Mouse (Mus musculus): ENCODE data around the gene Gm20696. TPM values are rescaled to one million over a fixed set of nuclear protein-coding genes. Genes with fewer than 3 reads are reported as not detected.

Gene Gm20696
- total and polyA plus RNA-seq, 3 experiments = 0.59 TPM; not detected in 2

- Histone ChIP-seq H3K9me3 (replicated peaks; ENCODE audit: low read length) (peaks cover 4% of the 10 kb centered on the region), H3K4me1 (ENCODE audit: control insufficient read depth in 1 of 2, insufficient read depth in 2 of 2) (peaks cover 19 to 42% of the 10 kb centered on the region in 2 experiments), H3K79me2 (replicated peaks; ENCODE audit: control insufficient read depth, extremely low read depth, insufficient read depth, poor library complexity, severe bottlenecking) (no peaks in the 10 kb centered on the region), H3K27me3 (replicated peaks) (no peaks in the 10 kb centered on the region), H3K36me3 (replicated peaks in 1 of 2; ENCODE audit: control insufficient read depth in 1 of 2, insufficient read depth in 1 of 2, low read length in 1 of 2) (no peaks in the 10 kb centered on the region), H3K4me3 (replicated peaks in 1 of 3; ENCODE audit: low read depth in 2 of 3, low read length in 2 of 3, poor library complexity in 1 of 3) (no peak overlapping the region), H3K4me2 (ENCODE audit: insufficient read depth, low read depth, poor library complexity, severe bottlenecking) (no peak overlapping the region), H3K9ac (ENCODE audit: insufficient read depth, low read depth) (no peak overlapping the region), H3K27ac (ENCODE audit: insufficient read depth, low read depth) (no peak overlapping the region)
- no peak for DNase-seq (ENCODE audit: extremely low read depth)
- in situ Hi-C loops (cut with MboI; ENCODE audit: low pct_ligation_motif_present, low pct_unique_long_range_greater_than_20kb, low sequenced_read_pairs) (loop anchor here (5.0 to 10.0 kb wide), 3 partner anchors 48 to 190 kb away; no protein-coding TSS in a partner anchor), dilution Hi-C loops (cut with MboI; ENCODE audit: extremely low pct_ligation_motif_present, extremely low pct_unique_long_range_greater_than_20kb, low sequenced_read_pairs) (no loop called here)
- TF ChIP-seq MYC (IDR thresholded peaks at IDR 0.05; ENCODE audit: low read depth, low read length) (no peak), USF1 (IDR thresholded peaks at IDR 0.05; ENCODE audit: low read depth, low read length) (no peak), IRF4 (IDR thresholded peaks at IDR 0.05; ENCODE audit: low read depth, low read length) (peak; percentile 45; the same call in 1 of the 2 replicates), ZMIZ1 (IDR thresholded peaks at IDR 0.05; ENCODE audit: low read depth, low read length) (no peak), CHD1 (IDR thresholded peaks at IDR 0.05; ENCODE audit: low read depth, low read length) (no peak), EP300 (IDR thresholded peaks at IDR 0.05; ENCODE audit: low read length) (no peak), NRF1 (IDR thresholded peaks at IDR 0.05; ENCODE audit: low read depth, low read length) (no peak), CHD2 (IDR thresholded peaks at IDR 0.05; ENCODE audit: low read length) (no peak), TBP (conservative IDR thresholded peaks at IDR 0.05; ENCODE audit: low read depth, low read length) (no peak), ZC3H11A (IDR thresholded peaks at IDR 0.05; ENCODE audit: low read depth, low read length) (0 out of 2 replicates have a peak, but pooled peaks have one; percentile 9), ZKSCAN1 (IDR thresholded peaks at IDR 0.05; ENCODE audit: borderline replicate concordance, low read depth, low read length) (no peak), MAX (IDR thresholded peaks at IDR 0.05; ENCODE audit: low read length) (0 out of 2 replicates have a peak, but pooled peaks have one; percentile 9), SMC3 (IDR thresholded peaks at IDR 0.05; ENCODE audit: low read depth, low read length) (peak; percentile 73), MEF2A (IDR thresholded peaks at IDR 0.05; ENCODE audit: borderline replicate concordance, low read depth, low read length) (peak; percentile 39; the same call in 1 of the 2 replicates), MAFK (IDR thresholded peaks at IDR 0.05; ENCODE audit: insufficient replicate concordance, low read length) (no peak), POLR2A (IDR thresholded peaks at IDR 0.05; ENCODE audit: low read depth, low read length) (no peak), E2F4 (IDR thresholded peaks at IDR 0.05; ENCODE audit: insufficient replicate concordance, low read depth, low read length) (no peak), PAX5 (IDR thresholded peaks at IDR 0.05; ENCODE audit: low read length) (no peak), JUND (conservative IDR thresholded peaks at IDR 0.05; ENCODE audit: low read depth, low read length) (no peak), POLR2AphosphoS2 (IDR thresholded peaks at IDR 0.05; ENCODE audit: low read depth, low read length) (no peak), MXI1 (IDR thresholded peaks at IDR 0.05; ENCODE audit: low read depth, low read length) (no peak), JUN (IDR thresholded peaks at IDR 0.05; ENCODE audit: insufficient read depth, low read depth, low read length) (no peak), GABPA (IDR thresholded peaks at IDR 0.05; ENCODE audit: insufficient replicate concordance, low read depth, low read length) (no peak), HCFC1 (IDR thresholded peaks at IDR 0.05; ENCODE audit: low read depth, low read length) (no peak; the same call in 1 of the 2 replicates), BHLHE40 (IDR thresholded peaks at IDR 0.05; ENCODE audit: low read depth, low read length) (0 out of 2 replicates have a peak, but pooled peaks have one; percentile 14), UBTF (IDR thresholded peaks at IDR 0.05; ENCODE audit: low read depth, low read length) (no peak), CTCF (conservative IDR thresholded peaks at IDR 0.05 in 1 of 2, IDR thresholded peaks at IDR 0.05 in 1 of 2; ENCODE audit: low read depth in 2 of 2, low read length in 2 of 2) (peak in 1 of 2 experiments; percentile 71; a peak in 3 of 4 replicates), USF2 (conservative IDR thresholded peaks at IDR 0.05; ENCODE audit: low read depth, low read length) (no peak), SIN3A (IDR thresholded peaks at IDR 0.05; ENCODE audit: low read length) (no peak), ETS1 (conservative IDR thresholded peaks at IDR 0.05; ENCODE audit: low read depth, low read length) (0 out of 2 replicates have a peak, but pooled peaks have one; percentile 17), RAD21 (IDR thresholded peaks at IDR 0.05; ENCODE audit: low read depth, low read length) (peak; percentile 74), MAZ (IDR thresholded peaks at IDR 0.05; ENCODE audit: low read depth, low read length) (no peak), NELFE (IDR thresholded peaks at IDR 0.05; ENCODE audit: low read depth, low read length) (no peak), KAT2A (IDR thresholded peaks at IDR 0.05; ENCODE audit: insufficient replicate concordance, low read length) (no peak), ELF1 (IDR thresholded peaks at IDR 0.05; ENCODE audit: low read depth, low read length) (no peak), RCOR1 (conservative IDR thresholded peaks at IDR 0.05; ENCODE audit: low read depth, low read length) (no peak), ZNF384 (IDR thresholded peaks at IDR 0.05; ENCODE audit: low read depth, low read length) (no peak), TCF12 (IDR thresholded peaks at IDR 0.05; ENCODE audit: low read depth, low read length) (no peak; the same call in 1 of the 2 replicates)
Measured at GRCm38 (mm10) chr6:99385059-99385604, 281.5 kb downstream of the Gm20696 start.
